Mouse (Mus musculus) hematopoietic stem cell, adult 5-6 weeks (primary cell): Measurements from ENCODE around the gene Sapcd2. TPM values are rescaled to one million over a fixed set of nuclear protein-coding genes. Genes with fewer than 3 reads are reported as not detected.
"Not testable (repeated sequence)": the region's sequence is repeated elsewhere in the genome, so short reads cannot be mapped to it uniquely, and the experiment has no call there.

Source experiments
- ATAC-seq, 2 experiments: fragments of 125-278 bp in 1 of 2; replicated peaks in 1 of 2; 2 replicates each; pipeline ENCODE4 v1.8.0; 2016 to 2017; ENCODE audit warnings: inconsistent platforms in 2 of 2, mild to moderate bottlenecking in 2 of 2, moderate number of reproducible peaks in 2 of 2, low read depth in 1 of 2, moderate TSS enrichment in 1 of 2; ENCODE audit not compliant: low FRiP score in 2 of 2, poor library complexity in 2 of 2, severe bottlenecking in 2 of 2, insufficient read depth in 1 of 2, low TSS enrichment in 1 of 2
- total RNA-seq: library from RNA; stranded (forward); fragments of 172-1452, 232-1000 nt; gene quantifications from 2 replicates; pipeline ENCODE4 v1.2.3, GENCODE M21; 2017

The Sapcd2 gene
- total RNA-seq, 1 experiment from 2014 or later: 3.3 TPM

GRCm38 (mm10) chr2:25402377-25402971 is 30.4 kb downstream of the Sapcd2 start:
- ATAC-seq: peak; percentile 14 to 38; a peak in 2 of 4 replicates

- no peak for ATAC-seq
These were observed 31.0 kb downstream of the Sapcd2 start for GRCm38 (mm10) chr2:25402972-25403601.

GRCm38 (mm10) chr2:25403994-25404393 is 31.9 kb downstream of the Sapcd2 start:
- ATAC-seq: no peak

- ATAC-seq: no peak
These were observed 36.8 kb downstream of the Sapcd2 start for GRCm38 (mm10) chr2:25408908-25409307.

- not testable (repeated sequence) for ATAC-seq
These were observed 41.3 kb downstream of the Sapcd2 start for GRCm38 (mm10) chr2:25413436-25413835.

- ATAC-seq: no peak
These were observed 45.3 kb downstream of the Sapcd2 start for GRCm38 (mm10) chr2:25417426-25417825.

- peak; percentile 13 to 27; a peak in 1 of 4 replicates for ATAC-seq
These were observed 49.8 kb downstream of the Sapcd2 start for GRCm38 (mm10) chr2:25421896-25422295.

GRCm38 (mm10) chr2:25422587-25423410 is 50.7 kb downstream of the Sapcd2 start, which contains the start of gene Fut7:
TSS of gene Fut7 (plus strand) at chr2:25423267.
- peak; percentile 73 to 74 for ATAC-seq

- no peak for ATAC-seq
These were observed 51.5 kb downstream of the Sapcd2 start for GRCm38 (mm10) chr2:25423626-25424025.

GRCm38 (mm10) chr2:25425481-25425880 is 53.4 kb downstream of the Sapcd2 start:
- ATAC-seq: no peak

GRCm38 (mm10) chr2:25426721-25427191 is 54.6 kb downstream of the Sapcd2 start:
- ATAC-seq: peak; percentile 29 to 43

GRCm38 (mm10) chr2:25427256-25427655 is 55.1 kb downstream of the Sapcd2 start:
- ATAC-seq: no peak

Other genes with a start within 250 kb of the Sapcd2 start
- 2.6 and 4.4 TPM in 2 replicates for gene Nrarp, start 191.6 kb upstream of the Sapcd2 start, total RNA-seq
- gene Tor4a, start 175.4 kb upstream of the Sapcd2 start, total RNA-seq: 30.0 and 33.3 TPM in 2 replicates
- gene Nelfb, start 160.8 kb upstream of the Sapcd2 start, total RNA-seq: 40.1 and 53.5 TPM in 2 replicates
- gene Stpg3, start 157.7 kb upstream of the Sapcd2 start, total RNA-seq: not detected in 2 replicates
- gene Fam166a, start 153.6 kb upstream of the Sapcd2 start, total RNA-seq: not detected in 2 replicates
- gene Tubb4b, start 147.6 kb upstream of the Sapcd2 start, total RNA-seq: 426 and 473 TPM in 2 replicates
- gene Slc34a3, start 138.0 kb upstream of the Sapcd2 start, total RNA-seq: 0.81 TPM in 1 of 2 replicates, not detected in the other
- not detected in 2 replicates for gene Rnf224, start 135.5 kb upstream of the Sapcd2 start, total RNA-seq
- 0.50 TPM in 1 of 2 replicates, not detected in the other for gene Rnf208, start 130.1 kb upstream of the Sapcd2 start, total RNA-seq
- not detected in 2 replicates for gene Cysrt1, start 129.9 kb upstream of the Sapcd2 start, total RNA-seq
- 1.4 and 5.1 TPM in 2 replicates for gene AL732309.1, start 125.5 kb upstream of the Sapcd2 start, total RNA-seq
- gene Tmem203, start 116.9 kb upstream of the Sapcd2 start, total RNA-seq: 9.9 and 10.8 TPM in 2 replicates
- 8.2 and 10.6 TPM in 2 replicates for gene Tprn, start 109.7 kb upstream of the Sapcd2 start, total RNA-seq
- 46.4 and 82.9 TPM in 2 replicates for gene Ssna1, start 99.9 kb upstream of the Sapcd2 start, total RNA-seq
- 39.0 and 46.9 TPM in 2 replicates for gene Anapc2, start 99.8 kb upstream of the Sapcd2 start, total RNA-seq
- gene Tmem210, start 84.2 kb upstream of the Sapcd2 start, total RNA-seq: not detected in 2 replicates
- not detected in 2 replicates for gene Lrrc26, start 82.4 kb upstream of the Sapcd2 start, total RNA-seq
- gene Grin1, start 53.1 kb upstream of the Sapcd2 start, total RNA-seq: not detected in 2 replicates
- gene Man1b1, start 40.0 kb upstream of the Sapcd2 start, total RNA-seq: 60.9 and 70.9 TPM in 2 replicates
- 11.9 and 31.6 TPM in 2 replicates for gene Dpp7, start 16.0 kb upstream of the Sapcd2 start, total RNA-seq
- gene Uap1l1, start 6.6 kb upstream of the Sapcd2 start, total RNA-seq: 8.2 and 12.6 TPM in 2 replicates
- not detected in 2 replicates for gene Entpd2, start 23.6 kb downstream of the Sapcd2 start, total RNA-seq
- gene Npdc1, start 27.0 kb downstream of the Sapcd2 start, total RNA-seq: 0.74 and 2.3 TPM in 2 replicates
- 23.6 and 28.5 TPM in 2 replicates for gene Fut7, start 50.9 kb downstream of the Sapcd2 start, total RNA-seq
- gene Abca2, start 56.4 kb downstream of the Sapcd2 start, total RNA-seq: 52.7 and 57.5 TPM in 2 replicates
- not detected in 2 replicates for gene Clic3, start 84.5 kb downstream of the Sapcd2 start, total RNA-seq
- gene Paxx, start 88.8 kb downstream of the Sapcd2 start, total RNA-seq: 27.5 and 28.0 TPM in 2 replicates
- gene Ptgds, start 97.7 kb downstream of the Sapcd2 start, total RNA-seq: 3.4 and 3.5 TPM in 2 replicates
- not detected in 2 replicates for gene Lcn12, start 121.6 kb downstream of the Sapcd2 start, total RNA-seq
- gene Fbxw5, start 128.4 kb downstream of the Sapcd2 start, total RNA-seq: 20.6 and 25.1 TPM in 2 replicates
- 0.35 and 2.0 TPM in 2 replicates for gene C8g, start 129.4 kb downstream of the Sapcd2 start, total RNA-seq
- gene Traf2, start 174.6 kb downstream of the Sapcd2 start, total RNA-seq: 18.0 and 20.2 TPM in 2 replicates
- gene Edf1, start 185.5 kb downstream of the Sapcd2 start, total RNA-seq: 68.7 and 71.1 TPM in 2 replicates
- gene Mamdc4, start 202.5 kb downstream of the Sapcd2 start, total RNA-seq: 1.1 and 4.8 TPM in 2 replicates
- gene Phpt1, start 202.9 kb downstream of the Sapcd2 start, total RNA-seq: 27.8 and 63.7 TPM in 2 replicates
- 0.40 TPM in 1 of 2 replicates, not detected in the other for gene Ajm1, start 209.4 kb downstream of the Sapcd2 start, total RNA-seq
- 56.5 and 67.0 TPM in 2 replicates for gene Rabl6, start 236.2 kb downstream of the Sapcd2 start, total RNA-seq
- not detected in 2 replicates for gene Ccdc183, start 245.4 kb downstream of the Sapcd2 start, total RNA-seq
- gene Tmem141, start 249.7 kb downstream of the Sapcd2 start, total RNA-seq: 22.2 and 28.8 TPM in 2 replicates